ENCODE assay signal across 10 mouse cellular contexts in genomic region chr16:92346297-92346916, GRCm38 (mm10). TPM values are rescaled to one million over a fixed set of nuclear protein-coding genes. Genes with fewer than 3 reads are reported as not detected.
A peak's percentile ranks its signal among the peaks of the same experiment; 100 is the strongest.
DNase-seq lines count a peak whose midpoint lies in the region; ATAC-seq lines count a peak whose summit lies in the region.
"Had no signal": no experiment of that assay in that cellular context is flagged by ENCODE, and none has a peak within 500 bp of the region (broad histone marks: within the 10 kb centered on the region; RNA-seq: fewer than 3 reads in every experiment).

No protein-coding gene starts in this region.

- H3K9me3 ChIP-seq in forebrain, embryonic 14.5 days (replicated peaks; ENCODE audit: control insufficient read depth, low read length), result no peaks in the 10 kb centered on the region
- H3K9me3 ChIP-seq in forebrain, embryonic 12.5 days, result no peaks in the 10 kb centered on the region
- H3K9me3 ChIP-seq in heart, embryonic 13.5 days, result no peaks in the 10 kb centered on the region
- no peaks in the 10 kb centered on the region for H3K9me3 ChIP-seq in liver, embryonic 11.5 days (ENCODE audit: control insufficient read depth, low read length)
- H3K9me3 ChIP-seq: lung, embryonic 15.5 days had no signal

- H3K36me3 ChIP-seq in forebrain, embryonic 14.5 days (ENCODE audit: control insufficient read depth, insufficient read depth, low read length), result no peaks in the 10 kb centered on the region
- H3K36me3 ChIP-seq in forebrain, embryonic 12.5 days (replicated peaks), result no peaks in the 10 kb centered on the region
- no peaks in the 10 kb centered on the region for H3K36me3 ChIP-seq in heart, embryonic 13.5 days
- H3K36me3 ChIP-seq in liver, embryonic 11.5 days (ENCODE audit: control insufficient read depth, insufficient read depth, low read length), result no peaks in the 10 kb centered on the region
- H3K36me3 ChIP-seq: lung, embryonic 15.5 days had no signal

- peaks cover 2% of the 10 kb centered on the region; the same call in 1 of the 2 replicates for H3K4me1 ChIP-seq in forebrain, embryonic 14.5 days (ENCODE audit: control insufficient read depth, insufficient read depth, low read length)
- H3K4me1 ChIP-seq in forebrain, embryonic 12.5 days, result peaks cover 8% of the 10 kb centered on the region
- peaks cover 52% of the 10 kb centered on the region for H3K4me1 ChIP-seq in heart, embryonic 13.5 days
- peaks cover 17% of the 10 kb centered on the region for H3K4me1 ChIP-seq in liver, embryonic 11.5 days (replicated peaks; ENCODE audit: control insufficient read depth, insufficient read depth, low read length)

- no peak overlapping the region for H3K4me2 ChIP-seq in forebrain, embryonic 14.5 days (ENCODE audit: low read length)
- H3K4me2 ChIP-seq in forebrain, embryonic 12.5 days, result no peak overlapping the region
- peak overlapping the region; percentile 50 for H3K4me2 ChIP-seq in heart, embryonic 13.5 days
- H3K4me2 ChIP-seq in liver, embryonic 11.5 days, result no peak overlapping the region; the same call in 1 of the 2 replicates
- H3K4me2 ChIP-seq: lung, embryonic 15.5 days had no signal

- H3K27me3 ChIP-seq in forebrain, embryonic 14.5 days (replicated peaks; ENCODE audit: control insufficient read depth, insufficient read depth, low read length), result no peaks in the 10 kb centered on the region
- no peaks in the 10 kb centered on the region for H3K27me3 ChIP-seq in forebrain, embryonic 12.5 days
- H3K27me3 ChIP-seq in heart, embryonic 13.5 days (replicated peaks), result no peaks in the 10 kb centered on the region
- no peaks in the 10 kb centered on the region for H3K27me3 ChIP-seq in liver, embryonic 11.5 days (replicated peaks; ENCODE audit: control insufficient read depth, insufficient read depth, low read length)
- H3K27me3 ChIP-seq: lung, embryonic 15.5 days had no signal

- no peak overlapping the region for H3K9ac ChIP-seq in forebrain, embryonic 14.5 days (ENCODE audit: low read length)
- H3K9ac ChIP-seq in forebrain, embryonic 12.5 days, result no peak overlapping the region
- H3K9ac ChIP-seq in heart, embryonic 13.5 days, result peak overlapping the region; percentile 71
- no peak overlapping the region for H3K9ac ChIP-seq in liver, embryonic 11.5 days (ENCODE audit: low read depth, low read length)
- H3K9ac ChIP-seq: lung, embryonic 15.5 days had no signal

- peak; percentile 34 for DNase-seq in forebrain, embryonic 14.5 days (ENCODE audit: low spot score)
- peak; percentile 56 for DNase-seq in adrenal gland, postnatal 14 days
- DNase-seq in liver, embryonic 11.5 days (ENCODE audit: low spot score), result no peak
- no peak for DNase-seq in cerebellum, postnatal 36 days
- no peak for DNase-seq in MN1 (ENCODE audit: low spot score)
- DNase-seq in kidney, adult 9 months, result no peak

- 60% methylated on average over 13 of the region's 13 CpGs for WGBS in forebrain, embryonic 14.5 days
- WGBS in forebrain, embryonic 12.5 days, result 67% methylated on average over 13 of the region's 13 CpGs
- 38% methylated on average over 13 of the region's 13 CpGs for WGBS in heart, embryonic 13.5 days
- WGBS in liver, embryonic 11.5 days, result 74% methylated on average over 13 of the region's 13 CpGs

- H3K4me3 ChIP-seq in forebrain, embryonic 14.5 days (ENCODE audit: low read depth, low read length), result no peak overlapping the region
- H3K4me3 ChIP-seq in forebrain, embryonic 12.5 days (replicated peaks), result no peak overlapping the region
- H3K4me3 ChIP-seq in heart, embryonic 13.5 days, result 0 out of 2 replicates have a peak overlapping the region, but pooled peaks have one; percentile 14
- no peak overlapping the region for H3K4me3 ChIP-seq in liver, embryonic 11.5 days (ENCODE audit: low read depth, low read length)
- H3K4me3 ChIP-seq: lung, embryonic 15.5 days had no signal

- no peak overlapping the region for H3K27ac ChIP-seq in forebrain, embryonic 14.5 days (ENCODE audit: low read depth, low read length)
- no peak overlapping the region for H3K27ac ChIP-seq in forebrain, embryonic 12.5 days
- H3K27ac ChIP-seq in heart, embryonic 13.5 days (replicated peaks), result peak overlapping the region; percentile 98
- no peak overlapping the region for H3K27ac ChIP-seq in liver, embryonic 11.5 days (ENCODE audit: low read depth, low read length)
- H3K27ac ChIP-seq: lung, embryonic 15.5 days had no signal

- no peak for ATAC-seq in forebrain, embryonic 14.5 days
- ATAC-seq in forebrain, embryonic 12.5 days (ENCODE audit: low FRiP score), result no peak
- ATAC-seq in heart, embryonic 13.5 days (ENCODE audit: extremely low read depth, insufficient number of reproducible peaks, low FRiP score, low TSS enrichment), result peak; percentile 55; the same call in 1 of the 2 replicates
- 0 out of 2 replicates have a peak, but pooled peaks have one; percentile 42 for ATAC-seq in liver, embryonic 11.5 days (replicated peaks; ENCODE audit: low FRiP score)

RNA-seq across cellular contexts. Expression of gene Kcne1, which starts 12.9 kb away (rescaled TPM):
- 0.10 TPM in 1 of 2 replicates, not detected in the other for polyA plus RNA-seq in forebrain, embryonic 14.5 days (2014; fragmentation: Nextera tagmentation; extraction: Ambion mirVana)
- 0.26 TPM in 1 of 2 replicates, not detected in the other for polyA plus RNA-seq in forebrain, embryonic 12.5 days (2016; fragmentation: Nextera tagmentation; extraction: Ambion mirVana)
- not detected in 2 replicates for total RNA-seq in adrenal gland, postnatal 14 days (2021)
- 105 and 125 TPM in 2 replicates for polyA plus RNA-seq in heart, embryonic 13.5 days (2015; fragmentation: Nextera tagmentation; extraction: Ambion mirVana)
- 0.05 TPM in 1 of 2 replicates, not detected in the other for polyA plus RNA-seq in liver, embryonic 11.5 days (2014; fragmentation: Nextera tagmentation; extraction: Ambion mirVana)
- total RNA-seq: adrenal gland, adult 18-20 months had no signal

RNA-seq across cellular contexts. Expression of gene Fam243, which starts 25.2 kb away (rescaled TPM):
- polyA plus RNA-seq in forebrain, embryonic 14.5 days (2014; fragmentation: Nextera tagmentation; extraction: Ambion mirVana), result 0.13 TPM in 1 of 2 replicates, not detected in the other
- polyA plus RNA-seq in forebrain, embryonic 12.5 days (2016; fragmentation: Nextera tagmentation; extraction: Ambion mirVana), result not detected in 2 replicates
- total RNA-seq in adrenal gland, postnatal 14 days (2021), result not detected in 2 replicates
- polyA plus RNA-seq in heart, embryonic 13.5 days (2015; fragmentation: Nextera tagmentation; extraction: Ambion mirVana), result not detected in 2 replicates
- polyA plus RNA-seq in liver, embryonic 11.5 days (2014; fragmentation: Nextera tagmentation; extraction: Ambion mirVana), result not detected in 2 replicates
- total RNA-seq: adrenal gland, adult 18-20 months had no signal
- polyA plus RNA-seq: lung, embryonic 15.5 days had no signal

RNA-seq across cellular contexts. Expression of gene Smim11, which starts 45.3 kb away (rescaled TPM):
- 95.3 and 110 TPM in 2 replicates for polyA plus RNA-seq in forebrain, embryonic 14.5 days (2014; fragmentation: Nextera tagmentation; extraction: Ambion mirVana)
- 131 and 135 TPM in 2 replicates for polyA plus RNA-seq in forebrain, embryonic 12.5 days (2016; fragmentation: Nextera tagmentation; extraction: Ambion mirVana)
- 63.6 and 68.8 TPM in 2 replicates for total RNA-seq in adrenal gland, postnatal 14 days (2021)
- polyA plus RNA-seq in heart, embryonic 13.5 days (2015; fragmentation: Nextera tagmentation; extraction: Ambion mirVana), result 101 and 111 TPM in 2 replicates
- polyA plus RNA-seq in liver, embryonic 11.5 days (2014; fragmentation: Nextera tagmentation; extraction: Ambion mirVana), result 106 and 117 TPM in 2 replicates

RNA-seq across cellular contexts. Expression of gene Kcne2, which starts 54.2 kb away (rescaled TPM):
- polyA plus RNA-seq in forebrain, embryonic 14.5 days (2014; fragmentation: Nextera tagmentation; extraction: Ambion mirVana), result 17.6 and 19.4 TPM in 2 replicates
- polyA plus RNA-seq in forebrain, embryonic 12.5 days (2016; fragmentation: Nextera tagmentation; extraction: Ambion mirVana), result 2.2 and 4.3 TPM in 2 replicates
- total RNA-seq in adrenal gland, postnatal 14 days (2021), result not detected in 2 replicates
- 1.2 and 1.3 TPM in 2 replicates for polyA plus RNA-seq in heart, embryonic 13.5 days (2015; fragmentation: Nextera tagmentation; extraction: Ambion mirVana)
- polyA plus RNA-seq in liver, embryonic 11.5 days (2014; fragmentation: Nextera tagmentation; extraction: Ambion mirVana), result 0.26 TPM in 1 of 2 replicates, not detected in the other
- total RNA-seq: adrenal gland, adult 18-20 months had no signal

Comparison
In these comparisons a context has a peak if more than half of its experiments do, and no peak if none do; other contexts are left out.
1. ATAC-seq: peak in heart, embryonic 13.5 days (single experiment) and liver, embryonic 11.5 days (single experiment); none in forebrain, embryonic 14.5 days (single experiment) and forebrain, embryonic 12.5 days (single experiment).
2. DNase-seq: peak in forebrain, embryonic 14.5 days (single experiment) and adrenal gland, postnatal 14 days (single experiment); none in liver, embryonic 11.5 days (single experiment), cerebellum, postnatal 36 days (0 of 2), MN1 (single experiment) and kidney, adult 9 months (single experiment).
3. RNA of gene Kcne1, which starts 12.9 kb away (polyA plus RNA-seq): 105 to 125 TPM in heart, embryonic 13.5 days; 0.26 TPM in forebrain, embryonic 12.5 days, 0.05 TPM in liver, embryonic 11.5 days and 0.10 TPM in forebrain, embryonic 14.5 days; every median in the first group is over 10 times any median in the second.